Mouse (Mus musculus) monocyte, adult 2 months (primary cell): ENCODE results near the gene D230025D16Rik.

Experiments
- DNase-seq, 2 experiments: peaks; one replicate each; pipeline ENCODE4 v3.0.0; 2022; ENCODE audit warnings: low spot score in 2 of 2, low read depth in 1 of 2

D230025D16Rik gene

DNA sequence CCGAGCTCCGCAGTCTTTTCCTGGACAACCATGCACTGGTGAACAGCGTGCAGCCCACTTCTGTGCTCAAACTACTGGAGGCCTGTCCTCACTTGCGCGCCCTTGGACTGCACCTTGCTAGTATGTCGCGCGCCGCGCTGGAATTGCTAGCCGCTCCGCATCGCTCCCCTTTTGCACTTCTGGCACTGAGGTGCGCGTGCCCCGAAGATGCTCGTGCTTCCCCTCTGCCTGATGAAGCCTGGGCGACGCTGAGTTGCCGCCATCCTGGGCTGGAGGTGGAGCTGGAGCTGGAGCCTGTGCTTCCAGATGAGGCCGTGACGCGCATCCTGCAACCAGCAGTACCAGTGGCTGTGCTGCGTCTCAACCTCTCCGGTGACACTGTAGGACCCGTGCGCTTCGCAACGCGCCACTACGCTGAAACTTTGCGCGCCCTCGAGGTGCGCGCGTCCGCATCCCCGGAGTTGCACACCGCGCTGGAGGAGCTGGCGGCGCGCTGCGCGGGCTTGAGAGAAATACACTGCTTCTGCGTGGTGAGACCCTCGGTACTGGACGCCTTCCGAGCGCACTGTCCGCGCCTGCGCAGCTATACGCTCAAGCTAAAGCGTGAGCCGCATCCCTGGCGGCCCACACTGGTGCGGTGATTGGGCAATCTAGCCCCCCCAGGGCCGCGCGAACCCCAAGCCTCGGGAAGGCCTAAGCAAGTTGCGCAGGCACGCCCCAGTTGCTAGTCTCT is 43.6 kb downstream of the D230025D16Rik start:
- no peak for DNase-seq

DNA sequence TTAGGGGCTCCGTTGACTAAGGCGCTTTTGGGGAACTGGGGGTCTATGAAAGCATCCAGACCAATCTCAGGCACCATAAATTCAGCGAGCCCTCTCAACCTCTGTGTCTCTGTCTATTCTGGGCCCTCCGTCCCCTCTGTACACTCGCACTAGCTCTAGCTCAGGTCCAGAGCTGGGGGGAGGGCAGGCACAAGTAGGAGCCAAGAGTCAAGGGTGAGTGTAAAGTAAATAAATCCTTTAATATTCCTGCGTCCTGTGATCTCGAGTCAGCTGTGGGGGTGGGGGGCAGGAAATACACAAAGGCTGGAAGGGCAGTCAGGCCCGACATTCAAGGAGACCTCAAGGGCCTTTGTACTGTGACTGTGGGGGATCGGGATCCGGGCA is 44.1 kb downstream of the D230025D16Rik start:
- DNase-seq = no peak

DNA sequence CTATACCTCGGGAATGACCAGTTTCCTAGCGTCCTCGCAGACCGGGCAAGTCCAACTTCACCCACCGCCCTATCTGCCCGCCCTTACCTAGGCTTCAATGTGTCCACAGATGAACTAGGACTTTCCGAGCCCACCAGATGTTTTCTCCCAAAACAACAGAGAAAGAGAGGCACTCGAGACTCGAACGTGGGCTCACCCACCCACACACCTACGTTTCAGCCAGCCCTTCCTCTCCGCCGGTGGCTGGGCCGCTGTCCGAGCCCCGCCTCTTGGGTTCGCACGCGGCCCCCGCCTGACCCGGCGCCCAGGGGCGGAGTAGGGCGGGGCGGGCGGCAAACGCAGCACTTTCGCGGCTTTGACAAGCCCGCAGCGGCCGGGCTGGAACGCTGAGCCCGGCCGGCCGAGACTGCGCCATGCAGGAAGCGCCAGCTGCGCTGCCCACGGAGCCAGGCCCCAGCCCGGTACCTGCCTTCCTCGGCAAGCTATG is 44.6 kb downstream of the D230025D16Rik start, which contains the start of gene Hsf4:
Gene Hsf4 (plus strand): TSS at position 341 of the 487 bp plus-strand sequence.
- no peak for DNase-seq

DNA sequence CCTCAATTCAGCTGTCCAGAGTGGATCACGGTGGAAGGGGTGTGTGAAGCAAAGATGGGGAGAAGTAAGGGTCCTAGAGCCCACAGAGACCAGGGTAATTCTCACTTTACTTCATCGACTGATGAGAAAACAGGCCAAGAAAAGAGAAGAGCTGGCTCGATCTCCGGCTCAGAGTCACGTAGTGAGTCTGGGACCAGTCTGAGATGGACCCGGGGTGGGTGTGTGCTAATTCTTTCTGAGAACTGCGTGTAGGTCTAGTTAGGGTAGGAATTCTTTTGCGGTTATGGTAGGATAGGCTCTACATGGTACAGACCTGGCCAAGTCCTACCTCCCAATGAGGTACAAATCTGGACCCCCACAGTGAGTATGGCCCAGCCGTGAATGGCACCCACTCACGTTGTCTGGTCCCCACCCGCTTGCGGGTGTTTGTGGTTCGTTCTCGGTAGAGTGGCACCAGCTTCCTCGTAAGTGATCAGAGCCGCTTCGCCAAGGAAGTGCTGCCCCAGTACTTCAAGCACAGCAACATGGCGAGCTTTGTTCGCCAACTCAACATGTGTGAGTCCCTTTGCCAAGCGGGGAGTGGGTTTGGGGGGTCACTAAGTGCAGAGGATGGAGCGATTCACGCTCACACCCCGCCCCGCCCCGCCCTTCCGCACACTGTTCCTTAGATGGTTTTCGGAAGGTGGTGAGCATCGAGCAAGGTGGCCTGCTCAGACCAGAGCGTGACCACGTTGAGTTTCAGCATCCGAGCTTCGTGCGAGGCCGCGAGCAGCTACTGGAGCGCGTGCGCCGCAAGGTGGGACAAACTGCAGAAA is 45.4 kb downstream of the D230025D16Rik start:
- no peak for DNase-seq

DNA sequence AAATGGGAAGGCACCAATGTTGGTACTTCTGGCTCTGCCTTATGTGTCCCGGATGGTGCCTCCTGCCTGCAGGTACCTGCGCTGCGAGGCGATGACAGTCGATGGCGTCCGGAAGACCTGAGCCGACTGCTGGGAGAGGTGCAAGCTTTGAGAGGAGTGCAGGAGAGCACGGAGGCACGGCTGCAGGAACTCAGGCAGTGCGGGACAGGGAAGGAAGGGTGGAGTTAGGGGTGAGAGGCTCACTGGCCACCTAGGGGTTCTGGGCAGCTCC is 45.9 kb downstream of the D230025D16Rik start:
- no peak for DNase-seq

DNA sequence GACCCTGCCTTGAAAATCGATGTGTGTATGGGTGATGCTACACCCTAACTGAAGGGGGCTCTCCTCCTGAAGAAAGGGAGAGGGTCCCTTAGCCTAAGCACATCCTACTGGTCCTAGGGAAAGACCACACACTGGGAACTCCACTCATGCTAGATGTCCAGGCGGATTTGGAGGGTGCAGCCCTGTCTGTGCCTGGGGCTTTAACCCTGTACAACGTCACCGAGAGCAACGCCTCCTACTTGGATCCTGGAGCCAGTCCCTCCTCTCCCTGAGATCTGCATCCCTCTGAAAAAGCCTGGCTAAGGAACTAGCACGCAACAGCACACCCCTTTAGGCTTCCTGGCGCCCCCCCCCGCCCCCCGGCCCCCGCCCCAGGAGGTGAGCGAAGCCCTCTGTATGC is 50.4 kb downstream of the D230025D16Rik start:
- no peak for DNase-seq

DNA sequence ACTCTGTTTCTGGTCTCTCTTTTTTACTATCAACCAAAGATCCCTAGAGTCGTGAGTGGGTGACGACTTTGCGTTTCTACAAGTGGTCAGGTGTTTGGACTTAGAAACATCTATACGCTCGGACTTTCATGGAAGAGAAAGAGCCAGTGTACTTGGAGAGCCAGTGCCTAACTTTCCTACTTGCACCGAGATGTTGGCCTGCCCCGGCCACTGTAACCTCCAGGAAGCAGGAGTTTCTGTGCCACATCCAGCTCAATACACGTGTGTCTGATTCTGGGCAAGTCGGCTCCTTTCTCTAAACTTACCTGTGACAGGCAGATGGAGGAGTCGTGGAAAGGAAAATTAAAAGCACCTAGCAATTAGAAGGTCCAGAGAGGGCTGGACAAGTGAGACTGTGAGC is 50.9 kb downstream of the D230025D16Rik start, which contains the start of gene Nol3:
Gene Nol3 (plus strand): TSS at position 301 of the 400 bp plus-strand sequence.
- DNase-seq = no peak

DNA sequence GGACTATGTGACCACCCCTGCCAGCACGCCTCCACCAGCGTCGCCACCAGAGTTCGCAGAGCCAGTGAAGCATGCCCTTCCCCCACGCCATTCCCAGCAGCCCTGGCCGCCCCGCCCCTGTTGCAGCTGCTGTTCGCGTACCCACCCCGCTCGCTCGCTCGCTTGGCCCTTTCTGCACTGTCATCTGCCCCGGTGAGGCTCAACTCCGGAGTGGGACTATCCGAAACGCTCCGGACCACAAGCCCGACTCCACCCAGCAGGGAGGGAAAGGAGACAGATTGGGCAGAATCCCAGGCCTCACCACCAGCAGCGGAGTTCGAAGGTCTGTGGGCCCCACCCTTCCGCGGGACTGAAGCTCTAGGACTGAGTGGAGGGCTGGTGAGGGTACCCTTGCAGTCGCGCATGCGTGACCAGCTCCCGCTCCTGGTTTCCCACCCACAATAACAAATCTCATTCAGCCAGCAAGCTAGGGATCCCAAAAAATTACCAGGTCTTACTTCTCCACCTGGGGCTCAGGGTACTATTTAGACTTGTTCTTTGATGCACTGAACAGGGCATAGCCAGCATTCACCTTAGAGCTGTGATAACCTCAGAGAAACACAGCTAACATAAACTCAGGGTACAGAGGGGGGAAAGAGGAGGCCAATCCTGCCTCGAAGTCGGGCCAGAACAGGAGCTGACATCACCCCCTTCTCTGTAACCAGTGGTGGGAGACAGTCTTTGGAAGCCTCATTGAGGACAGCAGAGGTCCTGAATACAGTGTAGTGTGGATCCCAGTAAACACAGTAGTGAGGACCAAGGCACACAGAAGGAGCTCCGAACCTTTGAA is 51.6 kb downstream of the D230025D16Rik start:
- DNase-seq = no peak

DNA sequence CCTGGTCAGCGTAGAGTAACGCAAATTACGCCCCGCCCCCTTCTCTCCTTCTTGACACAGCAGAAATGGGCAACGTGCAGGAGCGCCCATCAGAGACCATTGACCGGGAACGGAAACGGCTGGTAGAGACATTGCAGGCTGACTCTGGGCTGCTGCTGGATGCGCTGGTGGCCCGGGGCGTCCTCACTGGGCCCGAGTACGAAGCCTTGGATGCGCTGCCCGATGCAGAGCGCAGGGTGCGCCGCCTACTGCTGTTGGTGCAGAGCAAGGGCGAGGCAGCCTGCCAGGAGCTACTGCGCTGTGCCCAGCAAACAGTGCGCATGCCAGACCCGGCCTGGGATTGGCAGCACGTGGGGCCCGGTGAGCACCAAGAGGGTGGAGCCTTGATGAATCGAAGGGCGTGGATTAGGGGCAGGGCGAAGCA is 54.0 kb downstream of the D230025D16Rik start:
- no peak for DNase-seq

DNA sequence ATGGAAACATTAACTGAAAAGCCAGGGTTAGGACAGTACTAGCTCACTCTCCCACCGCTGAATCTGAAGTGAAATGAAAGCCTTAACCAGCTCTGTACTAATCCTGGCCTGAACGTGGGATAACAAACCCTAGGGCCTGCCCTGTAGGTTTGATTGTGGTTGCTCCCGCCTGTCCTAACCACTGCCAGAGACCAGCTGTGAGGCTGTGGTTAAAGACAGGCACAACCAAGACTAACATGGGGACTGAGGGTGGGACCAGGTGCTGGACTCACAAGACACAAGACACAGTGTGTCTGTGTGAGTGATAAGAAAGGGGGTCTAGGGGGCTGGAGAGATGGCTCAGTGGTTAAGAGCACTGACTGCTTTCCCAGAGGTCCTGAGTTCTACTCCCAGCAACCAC is 55.6 kb downstream of the D230025D16Rik start:
- DNase-seq = no peak

DNA sequence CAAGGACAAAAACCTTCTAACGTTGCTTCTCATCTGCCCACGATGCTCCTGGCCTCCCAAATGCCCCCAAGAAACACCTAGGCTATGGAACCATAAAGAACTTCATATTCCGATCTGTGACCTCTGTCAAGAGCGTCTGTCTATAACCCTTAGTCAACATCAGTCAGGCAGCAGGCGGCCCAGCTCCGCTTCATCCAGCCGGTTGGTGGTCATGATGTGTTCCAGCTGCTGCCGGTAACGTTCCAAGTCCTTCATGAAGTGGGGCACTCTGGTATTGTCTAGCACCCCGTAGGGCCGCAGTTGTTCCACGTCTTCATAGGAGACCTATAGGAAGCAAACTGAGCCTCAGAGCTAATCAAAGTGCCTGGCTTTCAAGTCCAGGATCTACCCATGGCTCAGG is 56.9 kb downstream of the D230025D16Rik start:
- no peak for DNase-seq

DNA sequence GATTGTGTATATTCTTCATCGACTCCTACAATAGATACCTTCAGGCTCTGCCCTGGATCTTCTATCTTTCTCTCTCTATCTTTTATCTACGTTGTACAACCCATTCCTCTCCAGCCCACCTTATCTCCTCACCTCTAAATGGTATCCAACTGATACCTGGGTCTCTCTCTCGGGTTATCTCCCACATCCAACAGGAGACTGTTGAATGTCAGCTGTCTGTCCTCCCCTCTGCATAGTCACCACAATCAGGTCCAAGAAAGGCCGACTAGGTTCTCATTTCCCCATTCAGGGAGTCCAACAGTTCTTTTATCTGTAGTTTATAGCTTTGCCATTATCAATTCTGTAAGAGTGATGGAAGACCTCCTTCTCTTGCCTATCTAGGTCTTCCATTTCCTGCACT is 57.3 kb downstream of the D230025D16Rik start:
- DNase-seq = no peak

DNA sequence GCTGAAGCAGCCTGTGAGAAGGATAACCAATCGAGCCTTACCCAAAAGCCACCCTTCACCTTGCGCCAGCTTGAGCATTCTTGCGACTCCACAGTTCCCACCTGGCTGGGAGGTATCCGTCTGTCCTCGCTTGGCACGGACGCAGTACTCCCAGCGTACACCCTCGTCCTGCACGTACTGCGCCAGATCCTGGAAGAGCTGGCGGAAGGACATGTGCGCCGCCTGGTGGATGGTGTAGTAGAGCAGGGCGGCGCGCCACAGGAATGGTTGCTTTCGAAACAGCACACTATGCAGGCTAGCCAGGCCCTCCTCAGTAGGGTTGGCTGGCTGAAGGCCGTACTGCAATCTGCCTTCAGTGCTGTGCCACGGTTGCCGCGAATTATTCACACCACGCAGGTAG is 58.1 kb downstream of the D230025D16Rik start:
- no peak for DNase-seq

DNA sequence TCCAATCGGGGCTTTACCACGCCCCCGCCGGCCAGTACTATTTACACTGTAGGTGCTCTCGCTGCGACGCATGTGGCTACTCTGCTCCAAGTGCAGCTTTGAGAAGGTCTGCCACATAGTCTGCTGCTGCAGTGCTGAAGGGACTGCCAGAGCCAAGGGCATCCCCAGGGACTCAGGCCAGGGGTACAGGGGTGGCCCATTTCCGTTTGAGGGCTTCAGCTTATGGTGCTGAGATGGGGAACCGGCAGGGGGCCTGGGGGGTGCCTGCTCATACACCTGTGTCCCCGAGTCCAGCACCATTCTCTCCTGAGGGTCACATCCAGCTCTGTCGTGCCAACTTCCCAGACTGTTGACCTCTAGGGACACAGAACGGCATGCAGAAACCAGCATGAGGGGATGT is 60.6 kb downstream of the D230025D16Rik start:
- DNase-seq = no peak

DNA sequence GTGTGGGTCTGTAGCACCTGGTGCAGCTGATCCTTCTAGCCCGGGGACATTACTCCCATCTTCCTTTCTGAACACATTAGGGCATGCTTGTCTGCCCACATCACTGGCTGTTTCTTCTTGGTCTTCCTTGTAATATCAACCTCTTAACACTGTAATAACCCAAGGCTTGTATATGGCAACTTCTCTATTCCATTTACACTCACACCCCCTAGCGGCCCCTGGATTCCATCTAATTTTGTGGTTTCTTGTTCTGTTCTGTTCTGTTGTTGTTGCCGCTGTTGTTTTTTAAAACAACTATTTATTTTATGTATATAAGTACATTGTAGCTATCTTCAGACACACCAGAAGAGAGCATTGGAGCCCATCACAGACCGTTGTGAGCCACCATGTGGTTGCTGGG is 62.0 kb downstream of the D230025D16Rik start:
- DNase-seq = no peak

DNA sequence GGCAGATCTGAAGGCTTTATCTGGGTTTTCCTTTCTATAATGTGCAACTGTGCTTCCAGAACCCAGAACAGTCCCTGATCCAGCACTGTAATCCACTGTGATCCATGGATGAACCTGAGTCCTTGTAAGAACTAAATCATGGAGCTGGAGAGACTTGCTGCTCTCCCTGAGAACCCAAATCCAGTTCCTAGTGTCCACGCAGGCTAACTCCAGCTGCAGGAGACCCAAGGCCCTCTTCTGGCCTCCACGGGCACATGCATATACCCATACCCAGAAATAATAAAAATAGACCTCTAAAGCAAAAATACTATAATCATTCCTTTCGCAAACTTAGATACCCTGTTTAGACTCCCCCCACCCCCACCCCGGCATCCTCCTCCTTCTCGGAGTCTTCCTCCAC is 63.3 kb downstream of the D230025D16Rik start:
- DNase-seq = no peak

DNA sequence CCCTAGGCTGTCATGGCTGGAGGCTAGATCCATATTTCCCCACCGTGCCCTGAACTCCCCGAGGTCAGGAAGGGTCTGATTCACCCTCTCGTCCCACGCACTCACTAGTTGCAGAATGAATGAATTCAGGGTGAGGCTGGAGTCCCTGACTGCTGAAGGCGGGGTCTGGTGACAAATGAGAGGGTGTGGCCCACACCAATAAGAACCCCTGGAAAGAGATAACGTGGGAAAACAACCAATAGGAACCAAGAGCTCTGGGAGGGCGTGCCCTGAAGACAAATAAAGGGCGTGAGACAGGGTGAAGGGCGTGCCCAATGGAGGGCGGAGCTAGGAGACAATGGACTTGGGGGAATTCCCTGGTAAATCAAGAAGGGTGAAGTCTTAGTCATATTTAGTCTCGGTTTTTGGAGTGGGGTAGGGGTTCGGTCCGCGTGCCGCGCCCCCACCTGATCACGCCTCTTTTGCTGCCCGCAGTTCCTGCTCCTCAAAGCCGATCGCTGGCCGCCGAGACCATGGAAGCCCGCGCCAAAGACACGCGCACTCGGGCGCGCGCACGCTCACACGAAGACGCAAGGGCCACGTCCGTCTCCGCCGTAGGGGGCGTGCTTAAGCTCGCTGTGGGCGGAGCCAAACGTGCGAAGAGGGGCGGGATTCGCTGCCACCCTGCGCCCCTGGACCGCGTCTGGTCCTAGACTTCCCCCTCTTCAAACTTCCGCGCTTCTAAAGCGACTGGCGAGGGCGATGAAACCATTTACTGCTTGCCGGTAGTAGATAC is 64.2 kb downstream of the D230025D16Rik start:
- DNase-seq = peak; percentile 87 to 92

DNA sequence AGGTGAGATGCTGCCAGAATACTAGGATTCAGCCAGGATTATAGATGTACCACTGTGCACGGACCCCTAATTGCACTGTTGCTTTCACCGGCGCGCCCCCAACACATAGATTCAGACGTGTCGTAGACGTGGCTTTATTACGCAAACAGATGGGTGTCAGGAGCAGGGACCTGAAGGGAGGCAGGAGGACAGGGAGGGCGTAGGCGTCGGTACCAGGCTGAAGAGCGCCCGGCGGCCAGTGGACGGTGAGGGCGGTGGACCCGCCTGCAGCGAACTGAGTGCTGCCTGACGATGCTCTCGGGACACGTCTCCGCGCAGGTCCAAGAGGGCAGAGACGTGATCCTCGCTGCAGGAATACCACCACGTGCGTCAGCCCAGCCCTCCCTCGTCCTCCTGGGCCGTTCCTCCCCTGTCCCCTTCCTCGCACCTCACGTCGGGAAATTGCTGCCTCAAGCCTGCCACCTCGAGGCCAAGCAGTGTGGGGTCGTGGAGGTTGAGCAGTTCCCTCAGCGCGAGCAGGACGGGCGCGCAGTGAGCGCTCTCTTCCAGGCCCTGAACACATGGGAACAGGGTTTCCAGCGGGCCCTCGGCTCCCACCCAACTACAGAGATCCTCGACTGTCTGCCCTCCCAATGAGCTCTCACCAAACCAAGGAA is 65.0 kb downstream of the D230025D16Rik start, which contains the start of gene 4931428F04Rik:
Gene 4931428F04Rik (minus strand): TSS at position 60 of the 656 bp plus-strand sequence.
- DNase-seq = no peak

DNA sequence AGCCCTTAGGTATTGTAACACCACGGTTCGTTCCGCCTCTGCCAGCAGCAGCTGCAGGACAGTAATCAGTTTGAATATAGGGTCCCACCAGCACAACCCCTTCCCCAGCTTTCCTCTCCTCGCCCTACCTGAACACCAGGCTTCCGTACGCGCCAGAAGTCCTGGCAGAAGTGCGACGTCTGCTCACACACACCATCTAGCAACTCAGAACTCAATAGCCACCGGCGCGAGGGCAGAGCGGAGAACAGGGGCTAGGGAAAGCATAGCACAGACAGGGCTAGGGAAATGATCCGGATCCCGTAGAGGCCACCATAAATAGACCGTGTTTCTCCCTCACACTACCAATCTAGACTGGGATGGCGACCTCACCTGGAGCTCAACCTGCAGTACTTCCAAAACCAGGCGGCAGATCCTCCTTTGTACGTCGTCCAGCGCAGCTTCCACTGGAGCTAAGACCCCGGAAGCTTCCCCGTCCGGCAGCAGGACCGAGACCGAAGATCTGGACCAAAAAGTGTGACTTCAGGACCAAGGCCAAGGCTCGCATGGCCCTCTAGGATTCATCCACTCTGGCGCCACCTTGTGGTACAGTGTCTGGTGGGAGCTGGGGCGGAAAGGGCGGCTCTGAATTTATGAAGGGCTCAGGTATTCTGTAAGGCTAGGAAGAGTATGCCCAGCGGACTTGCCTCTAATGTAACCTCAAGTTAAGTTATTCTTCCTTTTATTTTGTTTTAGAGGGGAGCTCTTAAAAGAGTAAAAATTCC is 65.8 kb downstream of the D230025D16Rik start:
- DNase-seq = peak; percentile 63 to 80
